ENCODE assay signal across 8 mouse cellular contexts in genomic region chr10:128175996-128176755, GRCm38 (mm10). TPM values are rescaled to one million over a fixed set of nuclear protein-coding genes. Genes with fewer than 3 reads are reported as not detected.
DNase-seq lines count a peak whose midpoint lies in the region; ATAC-seq and TF ChIP-seq lines count a peak whose summit lies in the region.

No protein-coding gene starts in this region.

- WGBS in forebrain, embryonic 13.5 days: under 1% methylated on average over 17 of the region's 17 CpGs
- 2% methylated on average over 17 of the region's 17 CpGs for WGBS in large intestine, adult 2 months
- 1% methylated on average over 17 of the region's 17 CpGs for WGBS in lung, adult 2 months
- WGBS in neural tube, embryonic 14.5 days: 0% methylated on average over 17 of the region's 17 CpGs

- peak overlapping the region; percentile 67 for H3K4me2 ChIP-seq in forebrain, embryonic 13.5 days
- peak overlapping the region; percentile 67 for H3K4me2 ChIP-seq in neural tube, embryonic 14.5 days (ENCODE audit: low read depth, low read length)

- intact Hi-C loops in heart, postnatal 36 days (cut with DNase I): loop anchor here (2.0 to 10.0 kb wide), 2 partner anchors 27 to 511 kb away; partner anchors contain the start of genes Nab2 and Nemp1

- H3K9me3 ChIP-seq in G1E (replicated peaks): no peaks in the 10 kb centered on the region
- no peaks in the 10 kb centered on the region for H3K9me3 ChIP-seq in forebrain, embryonic 13.5 days (replicated peaks)
- H3K9me3 ChIP-seq in neural tube, embryonic 14.5 days (ENCODE audit: control insufficient read depth, low read length): no peaks in the 10 kb centered on the region

- H3K9ac ChIP-seq in forebrain, embryonic 13.5 days: peak overlapping the region; percentile 68
- peak overlapping the region; percentile 47 for H3K9ac ChIP-seq in neural tube, embryonic 14.5 days (replicated peaks; ENCODE audit: low read depth, low read length)

- H3K4me1 ChIP-seq in G1E (ENCODE audit: insufficient read depth, low read depth, low read length): peaks cover 23% of the 10 kb centered on the region
- peaks cover 22% of the 10 kb centered on the region for H3K4me1 ChIP-seq in forebrain, embryonic 13.5 days
- H3K4me1 ChIP-seq in lung, adult 2 months (ENCODE audit: control insufficient read depth, insufficient read depth, low read length): peaks cover 5% of the 10 kb centered on the region; the same call in 1 of the 2 replicates
- peaks cover 7% of the 10 kb centered on the region; the same call in 1 of the 2 replicates for H3K4me1 ChIP-seq in neural tube, embryonic 14.5 days (ENCODE audit: control insufficient read depth, insufficient read depth, low read length)

- peak overlapping the region; percentile 70 for H3K4me3 ChIP-seq in G1E (ENCODE audit: low read depth, low read length)
- H3K4me3 ChIP-seq in forebrain, embryonic 13.5 days: peak overlapping the region; percentile 52
- H3K4me3 ChIP-seq in lung, adult 2 months (replicated peaks; ENCODE audit: extremely low read depth, low read depth, low read length): peak overlapping the region; percentile 98
- peak overlapping the region; percentile 41 for H3K4me3 ChIP-seq in neural tube, embryonic 14.5 days (ENCODE audit: low read depth, low read length)

- no peaks in the 10 kb centered on the region for H3K36me3 ChIP-seq in G1E (replicated peaks)
- no peaks in the 10 kb centered on the region for H3K36me3 ChIP-seq in forebrain, embryonic 13.5 days (ENCODE audit: poor library complexity, severe bottlenecking)
- H3K36me3 ChIP-seq in neural tube, embryonic 14.5 days (ENCODE audit: control insufficient read depth, insufficient read depth, low read length): no peaks in the 10 kb centered on the region

- peak; percentile 75 for ATAC-seq in G1E (ENCODE audit: extremely low read depth, insufficient number of reproducible peaks, low FRiP score, poor library complexity, severe bottlenecking)
- peak; percentile 92 for ATAC-seq in forebrain, embryonic 13.5 days
- ATAC-seq in neural tube, embryonic 14.5 days (ENCODE audit: low read depth): peak; percentile 87

- peak; percentile 58 for DNase-seq in G1E (ENCODE audit: low spot score)
- peak; percentile 63 for DNase-seq in c-Kit-positive CD71-positive TER-119-positive erythroid progenitor cells, embryonic 14.5 days (ENCODE audit: low spot score)
- DNase-seq in heart, postnatal 36 days: peak; percentile 59 to 68
- peak; percentile 81 for DNase-seq in large intestine, adult 2 months (ENCODE audit: low read depth, low spot score)
- peak; percentile 45 for DNase-seq in lung, adult 2 months
- DNase-seq in thymus, adult 18-20 months: peak; percentile 25 to 54

- H3K27ac ChIP-seq in forebrain, embryonic 13.5 days: peak overlapping the region; percentile 22; the same call in 1 of the 2 replicates
- H3K27ac ChIP-seq in neural tube, embryonic 14.5 days (ENCODE audit: low read depth, low read length): 0 out of 2 replicates have a peak overlapping the region, but pooled peaks have one; percentile 48

- TF ChIP-seq CTCF in G1E (IDR thresholded peaks at IDR 0.05; ENCODE audit: low read depth, low read length): no peak
- TF ChIP-seq CTCF in lung, adult 2 months (IDR thresholded peaks at IDR 0.05; ENCODE audit: insufficient read depth, low read length): no peak

- no peaks in the 10 kb centered on the region for H3K27me3 ChIP-seq in G1E (ENCODE audit: insufficient read depth, low read length)
- no peaks in the 10 kb centered on the region for H3K27me3 ChIP-seq in forebrain, embryonic 13.5 days
- no peaks in the 10 kb centered on the region for H3K27me3 ChIP-seq in neural tube, embryonic 14.5 days (ENCODE audit: control insufficient read depth, insufficient read depth, low read length)

- TF ChIP-seq POLR2A in lung, adult 2 months (IDR thresholded peaks at IDR 0.05; ENCODE audit: borderline replicate concordance, extremely low read depth, low read depth, low read length): no peak

RNA-seq across cellular contexts. Expression of gene Rbms2, which starts 3.9 kb away (rescaled TPM):
- total RNA-seq in G1E (2014; fragmentation: Nextera tagmentation) (28.1 and 32.1 TPM in 2 replicates), G1E (2017) (7.1 and 8.3 TPM in 2 replicates)
- 9.3 and 11.3 TPM in 2 replicates for polyA plus RNA-seq in G1E (2012)
- polyA plus RNA-seq in forebrain, embryonic 13.5 days (2015; fragmentation: Nextera tagmentation; extraction: Ambion mirVana): 12.6 and 12.9 TPM in 2 replicates
- 10 to 100 TPM; 89.2 to 95.3 TPM for total RNA-seq in heart, postnatal 36 days (2021)
- 33.1 and 43.2 TPM in 2 replicates for polyA plus RNA-seq in large intestine, adult 2 months (2012; rRNA removed)
- 103 and 116 TPM in 2 replicates for polyA plus RNA-seq in lung, adult 2 months (2012; rRNA removed)
- 4.7 and 7.6 TPM in 2 replicates for polyA plus RNA-seq in neural tube, embryonic 14.5 days (2014; fragmentation: Nextera tagmentation; extraction: Ambion mirVana)

RNA-seq across cellular contexts. Expression of gene Gls2, which starts 18.1 kb away (rescaled TPM):
- total RNA-seq in G1E (2014; fragmentation: Nextera tagmentation) (10.7 and 15.0 TPM in 2 replicates), G1E (2017) (4.0 and 5.3 TPM in 2 replicates)
- polyA plus RNA-seq in G1E (2012): 11.1 and 14.6 TPM in 2 replicates
- 0.48 and 1.3 TPM in 2 replicates for polyA plus RNA-seq in forebrain, embryonic 13.5 days (2015; fragmentation: Nextera tagmentation; extraction: Ambion mirVana)
- under 1 TPM; 0.58 to 0.92 TPM for total RNA-seq in heart, postnatal 36 days (2021)
- 2.0 and 3.3 TPM in 2 replicates for polyA plus RNA-seq in large intestine, adult 2 months (2012; rRNA removed)
- 1.5 and 2.4 TPM in 2 replicates for polyA plus RNA-seq in lung, adult 2 months (2012; rRNA removed)
- polyA plus RNA-seq in neural tube, embryonic 14.5 days (2014; fragmentation: Nextera tagmentation; extraction: Ambion mirVana): 2.0 and 2.8 TPM in 2 replicates

RNA-seq across cellular contexts. Expression of gene Spryd4, which starts 35.4 kb away (rescaled TPM):
- total RNA-seq in G1E (2014; fragmentation: Nextera tagmentation): 11.5 and 13.9 TPM in 2 replicates
- 18.8 and 23.3 TPM in 2 replicates for total RNA-seq in G1E (2017)
- polyA plus RNA-seq in G1E (2012): 3.2 and 4.4 TPM in 2 replicates
- 17.9 and 19.1 TPM in 2 replicates for polyA plus RNA-seq in forebrain, embryonic 13.5 days (2015; fragmentation: Nextera tagmentation; extraction: Ambion mirVana)
- 10 to 100 TPM; 35.7 to 41.4 TPM for total RNA-seq in heart, postnatal 36 days (2021)
- polyA plus RNA-seq in large intestine, adult 2 months (2012; rRNA removed): 17.7 and 20.9 TPM in 2 replicates
- 5.6 and 9.9 TPM in 2 replicates for polyA plus RNA-seq in lung, adult 2 months (2012; rRNA removed)
- 20.9 and 22.3 TPM in 2 replicates for polyA plus RNA-seq in neural tube, embryonic 14.5 days (2014; fragmentation: Nextera tagmentation; extraction: Ambion mirVana)

RNA-seq across cellular contexts. Expression of gene Mip, which starts 49.5 kb away (rescaled TPM):
- total RNA-seq in G1E (2014; fragmentation: Nextera tagmentation) (not detected in 2 replicates), G1E (2017) (0.05 TPM in 1 of 2 replicates, not detected in the other)
- polyA plus RNA-seq in G1E (2012): 0.02 TPM in 1 of 2 replicates, not detected in the other
- polyA plus RNA-seq in forebrain, embryonic 13.5 days (2015; fragmentation: Nextera tagmentation; extraction: Ambion mirVana): 0.13 and 0.21 TPM in 2 replicates
- total RNA-seq in heart, postnatal 36 days (2021): not detected
- polyA plus RNA-seq in large intestine, adult 2 months (2012; rRNA removed): not detected in 2 replicates
- polyA plus RNA-seq in lung, adult 2 months (2012; rRNA removed): not detected in 2 replicates
- polyA plus RNA-seq in neural tube, embryonic 14.5 days (2014; fragmentation: Nextera tagmentation; extraction: Ambion mirVana): not detected in 2 replicates

RNA-seq across cellular contexts. Expression of gene Timeless, which starts 55.7 kb away (rescaled TPM):
- total RNA-seq in G1E (2014; fragmentation: Nextera tagmentation): 28.1 and 32.6 TPM in 2 replicates
- 43.8 and 61.4 TPM in 2 replicates for total RNA-seq in G1E (2017)
- 44.2 and 46.7 TPM in 2 replicates for polyA plus RNA-seq in G1E (2012)
- polyA plus RNA-seq in forebrain, embryonic 13.5 days (2015; fragmentation: Nextera tagmentation; extraction: Ambion mirVana): 52.9 and 62.1 TPM in 2 replicates
- 10 to 100 TPM in 1 of 2 experiments, 1 to 10 TPM in 1; 8.9 to 12.2 TPM for total RNA-seq in heart, postnatal 36 days (2021)
- polyA plus RNA-seq in large intestine, adult 2 months (2012; rRNA removed): 5.7 TPM in 2 replicates
- 7.8 and 7.9 TPM in 2 replicates for polyA plus RNA-seq in lung, adult 2 months (2012; rRNA removed)
- 14.6 and 19.1 TPM in 2 replicates for polyA plus RNA-seq in neural tube, embryonic 14.5 days (2014; fragmentation: Nextera tagmentation; extraction: Ambion mirVana)

Comparison
In these comparisons a context has a peak if more than half of its experiments do, and no peak if none do; other contexts are left out.
1. Peak in every context shown above with its lines: DNase-seq, ATAC-seq, H3K4me3 ChIP-seq and H3K27ac ChIP-seq.
2. H3K4me3 ChIP-seq: peak in every context shown above with its lines; median percentile 98 in lung, adult 2 months; 70 in G1E; 52 in forebrain, embryonic 13.5 days; 41 in neural tube, embryonic 14.5 days.